Mouse (Mus musculus) brain, adult 2 months (tissue): ENCODE measurements around the gene Fam193b.
"Not testable (repeated sequence)": the region's sequence is repeated elsewhere in the genome, so short reads cannot be mapped to it uniquely, and the experiment has no call there.

Source experiments
- DNase-seq: peaks from one replicate; pipeline ENCODE4 v3.0.0; 2011; ENCODE audit warnings: low read depth, low spot score

Fam193b gene

GRCm38 (mm10) chr13:55571027-55571751 is at the start of gene Fam193b:
Gene Fam193b, minus strand, starts transcription at chr13:55571120.
- peak; percentile 95 for DNase-seq

DNA sequence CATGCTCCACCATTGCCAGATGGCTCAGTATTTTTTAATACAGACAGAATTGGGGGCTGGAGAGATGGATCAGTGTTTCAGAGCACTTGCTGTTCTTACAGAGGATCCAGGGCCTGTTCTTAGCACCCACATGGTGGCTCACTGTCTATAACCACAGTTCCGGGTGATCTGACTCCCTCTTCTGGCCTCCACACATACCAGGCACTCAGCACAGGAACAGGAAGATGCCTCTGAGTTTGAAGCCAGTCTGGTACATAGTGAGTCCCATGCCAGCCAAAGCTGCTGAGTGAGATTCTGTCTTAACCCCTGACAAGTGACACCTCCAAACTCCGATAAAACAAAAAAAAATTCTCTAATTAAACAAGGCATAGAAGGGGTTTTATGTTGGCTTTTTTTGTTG is 49.4 kb upstream of the Fam193b start:
- DNase-seq = no peak

GRCm38 (mm10) chr13:55619328-55619727 is 48.4 kb upstream of the Fam193b start:
- DNase-seq = no peak

DNA sequence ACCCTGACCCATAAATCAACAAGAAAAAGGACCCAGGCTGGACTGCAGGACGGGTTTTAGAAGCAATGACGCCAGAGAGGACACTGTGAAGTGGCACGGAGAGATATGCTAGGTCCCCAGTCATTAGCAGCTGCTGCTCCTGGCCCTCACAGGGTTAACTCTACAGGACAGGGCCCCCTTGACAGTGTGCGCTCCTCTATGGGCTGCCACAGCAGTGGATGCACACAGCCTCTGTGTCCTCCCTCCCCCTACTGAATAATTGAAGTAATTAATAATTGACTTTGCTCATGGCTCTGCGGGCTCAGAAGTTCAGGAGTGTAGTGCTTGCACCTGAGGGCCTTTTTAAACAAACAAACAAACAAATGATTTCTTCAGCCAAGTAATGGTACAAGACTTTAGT is 42.6 kb upstream of the Fam193b start:
- no peak for DNase-seq

- DNase-seq = no peak
Measured at GRCm38 (mm10) chr13:55611996-55612395, 41.1 kb upstream of the Fam193b start.

- no peak for DNase-seq
Measured at GRCm38 (mm10) chr13:55607624-55608006, 36.7 kb upstream of the Fam193b start.

GRCm38 (mm10) chr13:55606899-55607623 is 36.1 kb upstream of the Fam193b start:
- DNase-seq = peak; percentile 66

DNA sequence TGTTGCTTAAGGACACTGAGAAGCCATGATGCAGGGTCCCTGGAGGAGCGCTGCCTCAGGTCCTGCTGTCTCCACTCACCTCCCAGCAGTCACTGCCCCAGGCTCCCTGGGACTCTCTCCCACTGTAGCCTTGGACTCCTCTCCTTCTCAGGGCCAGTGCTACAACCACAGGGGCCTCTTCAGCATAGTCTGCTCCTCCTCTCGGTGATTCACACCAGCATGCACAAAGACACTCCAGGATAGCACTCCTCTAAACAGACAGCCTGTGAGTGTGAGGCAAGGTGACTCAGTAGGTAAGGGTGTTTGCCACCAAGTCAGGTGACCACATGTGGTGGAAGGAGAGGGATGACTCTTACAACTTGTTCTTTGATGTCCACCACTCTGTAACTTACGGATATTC is 33.7 kb upstream of the Fam193b start:
- no peak for DNase-seq

- peak; percentile 79 for DNase-seq
Measured at GRCm38 (mm10) chr13:55601611-55602010, 30.7 kb upstream of the Fam193b start.

DNA sequence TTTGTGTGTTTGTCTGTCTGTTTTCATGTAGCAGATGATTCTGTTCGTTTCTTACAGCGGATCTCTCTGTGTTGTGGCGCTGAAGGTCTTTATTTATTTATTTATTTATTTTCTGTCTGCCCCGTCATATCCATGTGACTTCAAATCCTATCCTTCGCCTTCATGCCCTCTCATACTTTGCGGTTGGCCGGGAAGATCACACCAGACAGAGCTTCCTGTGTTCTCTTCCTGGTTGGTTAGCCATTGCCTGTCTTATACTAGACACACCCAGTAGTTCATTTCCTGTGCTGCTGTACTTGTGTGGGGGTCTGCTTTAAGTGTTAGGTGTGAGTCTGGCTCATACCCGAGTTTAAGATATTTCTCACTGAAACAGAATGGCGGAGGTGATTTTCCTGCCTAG is 29.7 kb upstream of the Fam193b start:
- peak; percentile 34 for DNase-seq

- peak; percentile 89 for DNase-seq
Measured at GRCm38 (mm10) chr13:55599566-55600540, 28.9 kb upstream of the Fam193b start, which contains the start of gene B4galt7. Gene B4galt7, plus strand, starts transcription at chr13:55599896.

GRCm38 (mm10) chr13:55596802-55597201 is 25.9 kb upstream of the Fam193b start:
- peak; percentile 68 for DNase-seq

DNA sequence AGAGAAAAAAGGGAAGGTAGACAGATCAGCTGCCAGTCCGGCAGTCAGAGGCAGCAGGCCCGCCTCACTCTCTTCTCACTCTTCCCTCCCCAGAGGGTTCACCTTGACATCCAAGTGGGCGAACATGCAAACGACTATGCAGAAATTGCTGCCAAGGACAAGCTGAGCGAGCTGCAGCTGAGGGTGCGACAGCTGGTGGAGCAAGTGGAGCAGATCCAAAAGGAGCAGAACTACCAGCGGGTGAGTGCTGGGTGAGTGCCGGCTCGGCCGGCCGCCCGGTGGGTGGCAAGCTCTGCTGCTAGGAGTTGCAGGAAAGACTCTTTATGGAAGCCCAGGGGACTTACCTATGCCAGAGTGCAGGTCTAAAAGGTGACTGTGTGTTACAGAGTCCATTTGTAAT is 24.5 kb upstream of the Fam193b start:
- DNase-seq = peak; percentile 92

GRCm38 (mm10) chr13:55593254-55593747 is 22.4 kb upstream of the Fam193b start:
- DNase-seq = no peak

DNA sequence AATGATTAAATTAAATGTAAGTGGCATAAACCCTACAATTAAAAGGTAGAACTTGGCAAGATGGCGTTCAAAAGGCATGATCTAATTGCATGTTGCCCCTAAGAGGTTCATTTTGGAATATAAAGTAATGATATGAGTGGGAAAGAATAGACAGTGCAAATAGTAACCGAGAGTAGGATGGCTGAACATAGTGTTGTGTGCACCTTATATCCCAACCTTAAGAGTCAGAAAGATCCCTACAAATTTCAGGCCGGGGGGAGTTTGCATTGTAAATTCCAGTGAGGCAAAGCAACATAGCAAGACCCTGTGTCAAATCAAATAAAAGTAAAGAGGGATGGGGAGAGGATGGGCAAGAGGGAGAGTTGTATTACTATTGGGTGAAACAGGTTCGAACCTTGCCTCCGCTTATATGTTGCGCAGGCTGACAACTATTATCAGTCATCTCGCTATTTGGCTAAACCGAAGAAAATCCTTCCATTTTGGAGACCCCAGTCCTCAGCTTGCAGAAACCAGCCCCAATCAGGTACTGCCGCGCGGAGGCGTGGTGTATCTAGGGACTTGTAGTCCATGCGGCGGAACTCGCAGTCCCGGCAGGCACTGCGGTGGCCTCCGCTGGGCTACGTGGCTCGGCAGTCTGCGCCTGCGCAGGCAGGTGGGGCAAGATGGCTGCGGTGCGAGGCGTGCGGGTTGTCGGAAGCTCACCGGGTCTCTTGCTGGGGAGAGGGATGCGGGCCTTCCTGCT is 21.8 kb upstream of the Fam193b start:
- DNase-seq = peak; percentile 98

DNA sequence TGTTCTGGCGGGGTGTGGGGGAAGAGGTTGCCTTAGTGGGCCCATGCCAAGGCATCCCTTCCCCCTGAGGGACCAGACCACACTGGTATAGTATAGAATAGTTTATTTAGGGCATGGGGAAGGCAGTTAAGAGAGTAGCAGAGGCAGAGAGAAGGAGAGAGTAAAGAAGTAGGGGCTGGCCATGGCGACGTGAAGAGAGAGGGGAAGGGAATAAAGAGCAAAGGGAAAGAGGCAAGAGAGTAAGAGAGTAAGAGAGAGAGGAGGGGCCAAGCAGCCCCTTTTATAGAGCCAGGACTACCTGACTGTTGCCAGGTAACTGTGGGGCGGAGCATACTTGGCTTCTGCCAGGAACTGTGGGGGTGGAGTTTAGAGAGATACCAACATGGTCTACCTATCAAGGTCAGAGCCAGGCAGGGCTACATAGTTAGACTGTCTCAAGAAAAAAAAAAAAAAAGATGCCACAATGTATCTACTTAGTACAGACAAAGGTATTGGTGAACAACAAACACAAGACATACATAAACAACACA is 21.1 kb upstream of the Fam193b start:
- DNase-seq = no peak

DNA sequence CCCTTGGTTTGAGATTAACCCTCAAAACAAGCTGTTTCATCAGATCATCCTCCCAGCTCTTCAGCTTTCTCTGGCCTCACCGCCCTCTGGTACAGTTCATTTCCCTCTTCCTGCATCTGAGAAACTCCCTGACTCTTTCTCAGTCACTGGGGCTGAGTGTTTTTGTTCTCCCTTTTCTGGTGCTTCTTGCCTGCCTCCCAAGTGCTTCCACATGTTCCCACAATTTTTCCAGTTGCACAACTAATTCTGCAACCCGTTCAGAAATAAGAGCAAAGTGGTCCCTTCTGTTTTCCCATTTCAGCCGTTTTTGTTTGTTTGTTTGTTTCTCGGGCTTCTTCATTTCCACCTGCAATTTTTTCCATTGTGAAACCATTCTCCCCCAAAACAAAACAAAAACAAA is 7.2 kb upstream of the Fam193b start:
- DNase-seq = no peak

- DNase-seq = not testable (repeated sequence)
Measured at GRCm38 (mm10) chr13:55576872-55577271, 6.0 kb upstream of the Fam193b start.

DNA sequence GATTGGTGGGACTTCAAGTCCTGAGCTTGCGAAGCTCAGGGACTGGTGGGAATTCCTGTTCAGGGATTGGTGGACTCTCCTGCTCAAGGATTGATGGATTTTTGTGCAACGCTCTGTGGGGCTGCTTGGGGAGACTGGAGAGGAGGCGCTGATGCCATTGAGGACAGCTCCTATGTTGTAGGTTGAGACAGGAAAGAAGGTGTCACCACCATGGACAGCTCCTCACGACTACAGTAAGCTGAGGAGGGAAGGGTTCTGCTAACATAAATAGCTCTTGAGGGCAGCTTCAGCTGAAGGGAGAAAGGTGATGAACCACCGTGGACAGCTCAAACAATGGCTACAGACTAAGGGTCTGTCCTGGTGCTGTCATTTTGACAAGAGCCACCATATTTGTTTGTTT is 5.0 kb upstream of the Fam193b start:
- no peak for DNase-seq

- DNase-seq = peak; percentile 76
Measured at GRCm38 (mm10) chr13:55574321-55574720, 3.4 kb upstream of the Fam193b start.

- DNase-seq = no peak
Measured at GRCm38 (mm10) chr13:55573432-55573831, 2.5 kb upstream of the Fam193b start, which contains the start of gene Tmed9. Gene Tmed9, plus strand, starts transcription at chr13:55573732.
